Mouse (Mus musculus) forebrain, embryonic 12.5 days (tissue): ENCODE measurements around the gene Il12rb2. TPM values are rescaled to one million over a fixed set of nuclear protein-coding genes. Genes with fewer than 3 reads are reported as not detected.

Experiments
- ATAC-seq: fragments of 200-750 bp; cut with Nextera tagmentation; 2 replicates; pipeline ENCODE4 v1.8.0; 2017; ENCODE audit warnings: moderate TSS enrichment; ENCODE audit not compliant: low FRiP score
- H3K27ac ChIP-seq: fragments of 300-500 bp; sonication (generic); 2 replicates; pipeline ENCODE4 v1.5.1; 2016; ENCODE audit warnings: mild to moderate bottlenecking
- H3K27me3 ChIP-seq: fragments of 300-500 bp; sonication (generic); 2 replicates; pipeline ENCODE4 v1.6.1; 2016; ENCODE audit warnings: mild to moderate bottlenecking
- H3K36me3 ChIP-seq: fragments of 300-500 bp; sonication (generic); replicated peaks from 2 replicates; pipeline ENCODE4 v1.6.1; 2016; ENCODE audit warnings: mild to moderate bottlenecking
- H3K4me1 ChIP-seq: fragments of 300-500 bp; sonication (generic); 2 replicates; pipeline ENCODE4 v1.6.1; 2016
- H3K4me2 ChIP-seq: fragments of 300-500 bp; sonication (generic); 2 replicates; pipeline ENCODE4 v1.6.1; 2016; ENCODE audit warnings: mild to moderate bottlenecking, moderate library complexity
- H3K4me3 ChIP-seq: fragments of 300-500 bp; sonication (generic); replicated peaks from 2 replicates; pipeline ENCODE4 v1.5.1; 2016; ENCODE audit warnings: mild to moderate bottlenecking
- H3K9ac ChIP-seq: fragments of 300-500 bp; sonication (generic); 2 replicates; pipeline ENCODE4 v1.6.1; 2016; ENCODE audit warnings: mild to moderate bottlenecking
- H3K9me3 ChIP-seq: fragments of 300-500 bp; sonication (generic); 2 replicates; pipeline ENCODE4 v1.6.1; 2016
- WGBS: fragments of 180-500 bp; shearing (Covaris S2); methylation state at CpG from one replicate; pipeline ENCODE4 v1.1.7; 2016; 5-methylcytosine and 5-hydroxymethylcytosine counted together
- polyA plus RNA-seq: library from polyadenylated mRNA; unstranded; fragments of >200 nt; fragmentation: Nextera tagmentation; extraction: Ambion mirVana; gene quantifications from 2 replicates; pipeline ENCODE4 v1.2.1, GENCODE M21; 2016

Gene Il12rb2
- polyA plus RNA-seq, 1 experiment from 2014 or later: not detected

GRCm38 (mm10) chr6:67317827-67318338, 58.1 kb downstream of the Il12rb2 start:
- Histone ChIP-seq H3K9ac (no peak overlapping the region), H3K4me1 (no peaks in the 10 kb centered on the region), H3K27ac (no peak overlapping the region), H3K27me3 (no peaks in the 10 kb centered on the region), H3K4me3 (no peak overlapping the region), H3K4me2 (no peak overlapping the region), H3K9me3 (no peaks in the 10 kb centered on the region), H3K36me3 (no peaks in the 10 kb centered on the region)
- ATAC-seq: no peak
- 84% methylated on average over 8 of the region's 8 CpGs for WGBS

- Histone ChIP-seq H3K4me1 (no peaks in the 10 kb centered on the region), H3K36me3 (no peaks in the 10 kb centered on the region), H3K27ac (no peak overlapping the region), H3K27me3 (no peaks in the 10 kb centered on the region), H3K4me2 (no peak overlapping the region), H3K9ac (no peak overlapping the region), H3K9me3 (no peaks in the 10 kb centered on the region), H3K4me3 (no peak overlapping the region)
- no peak for ATAC-seq
- WGBS: 81% methylated on average over 5 of the region's 5 CpGs
Observed at GRCm38 (mm10) chr6:67317068-67317467, 58.9 kb downstream of the Il12rb2 start.

GRCm38 (mm10) chr6:67314697-67315096, 61.3 kb downstream of the Il12rb2 start:
- WGBS: 85% methylated on average over 1 of the region's 1 CpGs
- Histone ChIP-seq H3K4me2 (no peak overlapping the region), H3K9ac (no peak overlapping the region), H3K27ac (no peak overlapping the region), H3K4me3 (no peak overlapping the region), H3K27me3 (no peaks in the 10 kb centered on the region), H3K4me1 (no peaks in the 10 kb centered on the region), H3K36me3 (no peaks in the 10 kb centered on the region), H3K9me3 (no peaks in the 10 kb centered on the region)
- no peak for ATAC-seq

GRCm38 (mm10) chr6:67309752-67310151, 66.2 kb downstream of the Il12rb2 start:
- H3K9me3 ChIP-seq: no peaks in the 10 kb centered on the region
- WGBS: 87% methylated on average over 3 of the region's 3 CpGs
- no peaks in the 10 kb centered on the region for H3K27me3 ChIP-seq
- no peaks in the 10 kb centered on the region for H3K36me3 ChIP-seq
- H3K4me1 ChIP-seq: no peaks in the 10 kb centered on the region
- H3K9ac ChIP-seq: no peak overlapping the region
- H3K4me2 ChIP-seq: no peak overlapping the region
- no peak overlapping the region for H3K27ac ChIP-seq
- ATAC-seq: no peak
- H3K4me3 ChIP-seq: no peak overlapping the region

GRCm38 (mm10) chr6:67308994-67309393, 67.0 kb downstream of the Il12rb2 start:
- Histone ChIP-seq H3K9ac (no peak overlapping the region), H3K4me2 (no peak overlapping the region), H3K4me1 (no peaks in the 10 kb centered on the region), H3K4me3 (no peak overlapping the region), H3K36me3 (no peaks in the 10 kb centered on the region), H3K27ac (no peak overlapping the region), H3K27me3 (no peaks in the 10 kb centered on the region), H3K9me3 (no peaks in the 10 kb centered on the region)
- 90% methylated on average over 3 of the region's 3 CpGs for WGBS
- ATAC-seq: no peak

GRCm38 (mm10) chr6:67303210-67303609, 72.8 kb downstream of the Il12rb2 start:
- no peak overlapping the region for H3K4me2 ChIP-seq
- H3K36me3 ChIP-seq: no peaks in the 10 kb centered on the region
- no peak for ATAC-seq
- WGBS: 89% methylated on average over 10 of the region's 10 CpGs
- H3K4me3 ChIP-seq: no peak overlapping the region
- H3K27me3 ChIP-seq: no peaks in the 10 kb centered on the region
- no peak overlapping the region for H3K27ac ChIP-seq
- no peak overlapping the region for H3K9ac ChIP-seq
- no peaks in the 10 kb centered on the region for H3K9me3 ChIP-seq
- no peaks in the 10 kb centered on the region for H3K4me1 ChIP-seq

GRCm38 (mm10) chr6:67302471-67302870, 73.5 kb downstream of the Il12rb2 start:
- Histone ChIP-seq H3K27me3 (no peaks in the 10 kb centered on the region), H3K4me2 (no peak overlapping the region), H3K36me3 (no peaks in the 10 kb centered on the region), H3K27ac (no peak overlapping the region), H3K9ac (no peak overlapping the region), H3K4me1 (no peaks in the 10 kb centered on the region), H3K4me3 (no peak overlapping the region), H3K9me3 (no peaks in the 10 kb centered on the region)
- ATAC-seq: no peak
- WGBS: 87% methylated on average over 4 of the region's 4 CpGs

- no peak for ATAC-seq
- 93% methylated on average over 3 of the region's 3 CpGs for WGBS
- Histone ChIP-seq H3K9me3 (no peaks in the 10 kb centered on the region), H3K4me1 (no peaks in the 10 kb centered on the region), H3K27me3 (no peaks in the 10 kb centered on the region), H3K4me2 (no peak overlapping the region), H3K27ac (no peak overlapping the region), H3K9ac (no peak overlapping the region), H3K4me3 (no peak overlapping the region), H3K36me3 (no peaks in the 10 kb centered on the region)
Observed at GRCm38 (mm10) chr6:67301230-67301629, 74.8 kb downstream of the Il12rb2 start.

- Histone ChIP-seq H3K4me1 (no peaks in the 10 kb centered on the region), H3K27me3 (no peaks in the 10 kb centered on the region), H3K4me3 (no peak overlapping the region), H3K27ac (no peak overlapping the region), H3K36me3 (no peaks in the 10 kb centered on the region), H3K9ac (no peak overlapping the region), H3K9me3 (no peaks in the 10 kb centered on the region), H3K4me2 (no peak overlapping the region)
- ATAC-seq: no peak
- WGBS: 70% methylated on average over 6 of the region's 6 CpGs
Observed at GRCm38 (mm10) chr6:67300710-67301163, 75.3 kb downstream of the Il12rb2 start.

GRCm38 (mm10) chr6:67300300-67300699, 75.7 kb downstream of the Il12rb2 start:
- no peak for ATAC-seq
- no peak overlapping the region for H3K4me3 ChIP-seq
- 74% methylated on average over 4 of the region's 4 CpGs for WGBS
- no peak overlapping the region for H3K27ac ChIP-seq
- no peaks in the 10 kb centered on the region for H3K36me3 ChIP-seq
- H3K4me1 ChIP-seq: no peaks in the 10 kb centered on the region
- H3K4me2 ChIP-seq: no peak overlapping the region
- H3K9me3 ChIP-seq: no peaks in the 10 kb centered on the region
- no peak overlapping the region for H3K9ac ChIP-seq
- no peaks in the 10 kb centered on the region for H3K27me3 ChIP-seq

- no peak for ATAC-seq
- H3K27me3 ChIP-seq: no peaks in the 10 kb centered on the region
- no peaks in the 10 kb centered on the region for H3K4me1 ChIP-seq
- no peak overlapping the region for H3K27ac ChIP-seq
- H3K36me3 ChIP-seq: no peaks in the 10 kb centered on the region
- 85% methylated on average over 5 of the region's 5 CpGs for WGBS
- H3K4me2 ChIP-seq: no peak overlapping the region
- H3K9ac ChIP-seq: no peak overlapping the region
- no peak overlapping the region for H3K4me3 ChIP-seq
- H3K9me3 ChIP-seq: no peaks in the 10 kb centered on the region
Observed at GRCm38 (mm10) chr6:67298742-67299141, 77.2 kb downstream of the Il12rb2 start.

GRCm38 (mm10) chr6:67296126-67296525, 79.9 kb downstream of the Il12rb2 start:
- no peak for ATAC-seq
- Histone ChIP-seq H3K4me1 (no peaks in the 10 kb centered on the region), H3K27me3 (no peaks in the 10 kb centered on the region), H3K4me3 (no peak overlapping the region), H3K36me3 (0 out of 2 replicates have a peak, but pooled peaks cover 5% of the 10 kb centered on the region), H3K4me2 (no peak overlapping the region), H3K27ac (no peak overlapping the region), H3K9ac (no peak overlapping the region), H3K9me3 (no peaks in the 10 kb centered on the region)
- WGBS: 63% methylated on average over 5 of the region's 5 CpGs

- no peak overlapping the region for H3K4me2 ChIP-seq
- no peak overlapping the region for H3K27ac ChIP-seq
- H3K9me3 ChIP-seq: no peaks in the 10 kb centered on the region
- peaks cover 21% of the 10 kb centered on the region; the same call in 1 of the 2 replicates for H3K36me3 ChIP-seq
- peak; percentile 21; the same call in 1 of the 2 replicates for ATAC-seq
- H3K9ac ChIP-seq: no peak overlapping the region
- H3K27me3 ChIP-seq: no peaks in the 10 kb centered on the region
- no peaks in the 10 kb centered on the region for H3K4me1 ChIP-seq
- 90% methylated on average over 5 of the region's 5 CpGs for WGBS
- H3K4me3 ChIP-seq: no peak overlapping the region
Observed at GRCm38 (mm10) chr6:67292042-67292623, 83.9 kb downstream of the Il12rb2 start.
